Mouse (Mus musculus) urinary bladder, adult 2 months (tissue): Measurements from ENCODE around the gene Cyth4. TPM values are rescaled to one million over a fixed set of nuclear protein-coding genes. Genes with fewer than 3 reads are reported as not detected.

Experiments
- DNase-seq: peaks from one replicate; pipeline ENCODE4 v3.0.0; 2022; ENCODE audit warnings: low spot score
- polyA plus RNA-seq: library from polyadenylated mRNA; depleted of rRNA; stranded (reverse); fragments of >200 nt; gene quantifications from 2 replicates; pipeline ENCODE4 v1.2.3, GENCODE M21; 2012

Cyth4 gene
- polyA plus RNA-seq, 1 experiment = 17.5 TPM

GRCm38 (mm10) chr15:78585404-78585803 is 11.4 kb upstream of the Cyth4 start:
- no peak for DNase-seq

- DNase-seq = peak; percentile 60
Observed at GRCm38 (mm10) chr15:78587050-78587994, 9.5 kb upstream of the Cyth4 start.

GRCm38 (mm10) chr15:78588049-78588448 is 8.8 kb upstream of the Cyth4 start:
- DNase-seq = no peak

GRCm38 (mm10) chr15:78588900-78589299 is 7.9 kb upstream of the Cyth4 start:
- DNase-seq = no peak

GRCm38 (mm10) chr15:78589936-78590335 is 6.9 kb upstream of the Cyth4 start:
- DNase-seq = no peak

- DNase-seq = no peak
Observed at GRCm38 (mm10) chr15:78590785-78591184, 6.1 kb upstream of the Cyth4 start.

- DNase-seq = no peak
Observed at GRCm38 (mm10) chr15:78591680-78592451, 5.0 kb upstream of the Cyth4 start.

GRCm38 (mm10) chr15:78592452-78592968 is 4.3 kb upstream of the Cyth4 start:
- DNase-seq = no peak

- no peak for DNase-seq
Observed at GRCm38 (mm10) chr15:78593896-78594425, 2.9 kb upstream of the Cyth4 start.

- no peak for DNase-seq
Observed at GRCm38 (mm10) chr15:78594831-78595230, 2.0 kb upstream of the Cyth4 start.

- DNase-seq = no peak
Observed at GRCm38 (mm10) chr15:78595468-78595867, 1.4 kb upstream of the Cyth4 start.

GRCm38 (mm10) chr15:78596504-78596903 is 343 bp upstream of the Cyth4 start:
- DNase-seq = no peak

- no peak for DNase-seq
Observed at GRCm38 (mm10) chr15:78597729-78598128, 882 bp downstream of the Cyth4 start.

- DNase-seq = no peak
Observed at GRCm38 (mm10) chr15:78599124-78599523, 2.3 kb downstream of the Cyth4 start.

GRCm38 (mm10) chr15:78599529-78600193 is 2.8 kb downstream of the Cyth4 start:
- DNase-seq = no peak

GRCm38 (mm10) chr15:78601180-78601579 is 4.3 kb downstream of the Cyth4 start:
- no peak for DNase-seq

GRCm38 (mm10) chr15:78604255-78604654 is 7.4 kb downstream of the Cyth4 start:
- no peak for DNase-seq

GRCm38 (mm10) chr15:78605371-78605791 is 8.5 kb downstream of the Cyth4 start:
- DNase-seq = no peak

- no peak for DNase-seq
Observed at GRCm38 (mm10) chr15:78606059-78606458, 9.2 kb downstream of the Cyth4 start.

GRCm38 (mm10) chr15:78607463-78607862 is 10.6 kb downstream of the Cyth4 start:
- no peak for DNase-seq

- DNase-seq = no peak
Observed at GRCm38 (mm10) chr15:78610705-78611462, 14.0 kb downstream of the Cyth4 start.
